Mouse (Mus musculus): Measurements from ENCODE around the gene Kidins220. TPM values are rescaled to one million over a fixed set of nuclear protein-coding genes. Genes with fewer than 3 reads are reported as not detected.
A peak's percentile ranks its signal among the peaks of the same experiment; 100 is the strongest.

Gene Kidins220
- polyA plus RNA-seq, 1 experiment from 2014 or later = 41.5 TPM

DNA sequence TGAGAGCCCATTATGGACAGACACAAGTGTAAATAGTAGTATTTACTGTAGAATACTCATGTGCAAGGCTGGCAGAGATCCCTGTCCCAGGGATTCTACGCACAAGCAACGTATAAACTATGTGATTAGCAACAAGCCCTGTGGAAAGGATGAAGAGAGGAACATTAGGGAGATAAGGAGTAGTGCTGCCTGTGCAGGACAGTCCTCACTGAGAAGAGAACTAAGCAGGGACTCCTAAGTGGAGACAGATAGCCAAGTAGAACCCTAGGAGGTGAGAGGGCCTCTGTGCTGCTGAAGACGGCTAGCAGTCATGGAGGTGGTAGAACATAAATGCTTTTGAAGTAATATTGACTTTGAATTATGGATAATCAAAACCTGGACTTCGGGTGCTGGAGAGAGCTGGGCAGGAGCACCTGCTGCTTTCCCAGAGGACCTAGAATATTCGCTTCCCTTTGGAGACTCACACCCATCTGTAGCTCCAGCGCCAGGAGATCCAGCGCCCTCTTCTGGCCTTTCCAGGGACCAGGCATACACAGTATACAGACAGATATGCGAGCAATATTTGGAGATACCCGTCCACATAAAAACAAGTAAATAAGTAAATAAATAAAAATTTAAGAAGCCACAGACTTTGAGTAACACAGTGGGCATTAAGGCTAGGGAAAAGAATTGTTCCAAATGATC is 50.3 kb downstream of the Kidins220 start:
- no peaks in the 10 kb centered on the region for H3K4me1 ChIP-seq (ENCODE audit: control insufficient read depth, insufficient read depth, low read length)
- H3K9me3 ChIP-seq (ENCODE audit: control insufficient read depth, low read depth, low read length) = no peaks in the 10 kb centered on the region
- WGBS = 66% methylated on average over 9 of the region's 9 CpGs
- peaks cover 4% of the 10 kb centered on the region; the same call in 1 of the 2 replicates for H3K36me3 ChIP-seq (ENCODE audit: control insufficient read depth, insufficient read depth, low read length)
- no peak overlapping the region for H3K4me2 ChIP-seq (replicated peaks; ENCODE audit: low read depth, low read length)
- H3K27me3 ChIP-seq (ENCODE audit: control insufficient read depth, insufficient read depth, low read length) = no peaks in the 10 kb centered on the region
- no peak for ATAC-seq (ENCODE audit: insufficient number of reproducible peaks, insufficient read depth, low FRiP score, low read depth)
- H3K9ac ChIP-seq (replicated peaks; ENCODE audit: low read depth, low read length) = no peak overlapping the region
- no peak overlapping the region for H3K4me3 ChIP-seq (ENCODE audit: low read depth, low read length)
- H3K27ac ChIP-seq (ENCODE audit: low read length) = no peak overlapping the region

DNA sequence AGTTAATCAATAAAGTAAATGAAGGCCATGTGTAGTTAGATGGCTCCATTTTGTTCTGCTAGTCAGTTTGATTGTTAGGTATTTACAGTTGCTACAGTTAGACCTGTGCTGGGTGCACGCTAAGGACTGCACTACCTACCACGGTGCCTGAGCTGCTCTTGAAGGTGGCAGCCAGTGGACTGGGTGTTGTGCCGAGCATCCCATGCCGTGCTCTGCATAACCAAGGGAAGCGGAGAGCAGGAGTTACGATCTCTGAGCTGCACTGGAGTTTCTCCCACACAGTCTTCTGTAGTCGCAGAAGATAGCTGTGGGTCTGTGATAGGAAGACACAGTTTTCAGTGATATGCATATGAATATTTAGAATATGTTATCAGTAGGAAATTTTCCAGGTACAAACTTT is 51.6 kb downstream of the Kidins220 start:
- Histone ChIP-seq H3K9me3 (ENCODE audit: control insufficient read depth, low read depth, low read length) (no peaks in the 10 kb centered on the region), H3K4me2 (replicated peaks; ENCODE audit: low read depth, low read length) (no peak overlapping the region), H3K27me3 (ENCODE audit: control insufficient read depth, insufficient read depth, low read length) (no peaks in the 10 kb centered on the region), H3K4me3 (ENCODE audit: low read depth, low read length) (no peak overlapping the region), H3K9ac (replicated peaks; ENCODE audit: low read depth, low read length) (no peak overlapping the region), H3K4me1 (ENCODE audit: control insufficient read depth, insufficient read depth, low read length) (no peaks in the 10 kb centered on the region), H3K36me3 (ENCODE audit: control insufficient read depth, insufficient read depth, low read length) (no peaks in the 10 kb centered on the region; the same call in 1 of the 2 replicates), H3K27ac (ENCODE audit: low read length) (no peak overlapping the region)
- ATAC-seq (ENCODE audit: insufficient number of reproducible peaks, insufficient read depth, low FRiP score, low read depth) = no peak
- 89% methylated on average over 7 of the region's 7 CpGs for WGBS

GRCm38 (mm10) chr12:25027416-25027815 is 52.7 kb downstream of the Kidins220 start:
- 16% methylated on average over 2 of the region's 2 CpGs for WGBS
- 0 out of 2 replicates have a peak, but pooled peaks have one; percentile 23 for ATAC-seq (ENCODE audit: insufficient number of reproducible peaks, insufficient read depth, low FRiP score, low read depth)
- Histone ChIP-seq H3K4me3 (ENCODE audit: low read depth, low read length) (no peak overlapping the region), H3K9ac (replicated peaks; ENCODE audit: low read depth, low read length) (no peak overlapping the region), H3K9me3 (ENCODE audit: control insufficient read depth, low read depth, low read length) (no peaks in the 10 kb centered on the region), H3K27ac (ENCODE audit: low read length) (no peak overlapping the region), H3K27me3 (ENCODE audit: control insufficient read depth, insufficient read depth, low read length) (no peaks in the 10 kb centered on the region), H3K36me3 (ENCODE audit: control insufficient read depth, insufficient read depth, low read length) (no peaks in the 10 kb centered on the region; the same call in 1 of the 2 replicates), H3K4me1 (ENCODE audit: control insufficient read depth, insufficient read depth, low read length) (no peaks in the 10 kb centered on the region), H3K4me2 (replicated peaks; ENCODE audit: low read depth, low read length) (no peak overlapping the region)

DNA sequence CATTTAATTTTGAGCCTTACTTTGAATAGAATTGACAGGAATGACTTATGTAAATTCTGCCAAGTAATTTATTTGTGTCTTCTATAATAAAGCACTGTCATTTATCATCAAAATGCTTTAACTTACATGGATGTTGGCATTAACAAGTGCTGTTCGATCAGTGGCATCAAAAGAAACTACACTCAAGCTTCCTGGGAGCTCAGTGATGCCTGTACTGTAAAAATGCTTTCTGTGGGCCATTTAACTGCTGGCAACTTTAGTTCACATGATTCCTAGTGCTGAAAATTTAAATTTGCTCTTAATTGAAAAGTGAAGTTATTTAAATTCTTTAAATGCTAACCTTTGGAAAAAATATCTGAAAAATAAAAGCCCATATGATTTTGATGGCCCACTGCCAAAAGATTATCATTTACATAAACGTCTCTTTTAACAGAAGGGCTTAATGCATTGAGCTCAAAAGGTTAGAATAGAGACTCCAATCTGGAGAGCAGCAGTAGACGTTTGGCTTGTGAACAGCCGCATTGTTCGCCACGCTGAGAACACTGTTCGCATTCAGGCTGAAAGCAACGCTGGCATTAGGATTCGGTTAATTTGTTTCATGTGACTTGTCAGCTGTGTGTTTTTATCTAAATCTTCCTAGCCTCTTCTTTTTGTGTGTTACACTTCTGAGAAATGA is 59.1 kb downstream of the Kidins220 start:
- no peak overlapping the region for H3K4me2 ChIP-seq (replicated peaks; ENCODE audit: low read depth, low read length)
- H3K9me3 ChIP-seq (ENCODE audit: control insufficient read depth, low read depth, low read length) = no peaks in the 10 kb centered on the region
- no peak for ATAC-seq (ENCODE audit: insufficient number of reproducible peaks, insufficient read depth, low FRiP score, low read depth)
- H3K4me3 ChIP-seq (ENCODE audit: low read depth, low read length) = no peak overlapping the region
- H3K27me3 ChIP-seq (ENCODE audit: control insufficient read depth, insufficient read depth, low read length) = no peaks in the 10 kb centered on the region
- no peak overlapping the region for H3K9ac ChIP-seq (replicated peaks; ENCODE audit: low read depth, low read length)
- H3K4me1 ChIP-seq (ENCODE audit: control insufficient read depth, insufficient read depth, low read length) = peaks cover 5% of the 10 kb centered on the region; the same call in 1 of the 2 replicates
- peaks cover 10% of the 10 kb centered on the region for H3K36me3 ChIP-seq (ENCODE audit: control insufficient read depth, insufficient read depth, low read length)
- WGBS = 25% methylated on average over 9 of the region's 9 CpGs
- peak overlapping the region; percentile 66; the same call in 1 of the 2 replicates for H3K27ac ChIP-seq (ENCODE audit: low read length)

DNA sequence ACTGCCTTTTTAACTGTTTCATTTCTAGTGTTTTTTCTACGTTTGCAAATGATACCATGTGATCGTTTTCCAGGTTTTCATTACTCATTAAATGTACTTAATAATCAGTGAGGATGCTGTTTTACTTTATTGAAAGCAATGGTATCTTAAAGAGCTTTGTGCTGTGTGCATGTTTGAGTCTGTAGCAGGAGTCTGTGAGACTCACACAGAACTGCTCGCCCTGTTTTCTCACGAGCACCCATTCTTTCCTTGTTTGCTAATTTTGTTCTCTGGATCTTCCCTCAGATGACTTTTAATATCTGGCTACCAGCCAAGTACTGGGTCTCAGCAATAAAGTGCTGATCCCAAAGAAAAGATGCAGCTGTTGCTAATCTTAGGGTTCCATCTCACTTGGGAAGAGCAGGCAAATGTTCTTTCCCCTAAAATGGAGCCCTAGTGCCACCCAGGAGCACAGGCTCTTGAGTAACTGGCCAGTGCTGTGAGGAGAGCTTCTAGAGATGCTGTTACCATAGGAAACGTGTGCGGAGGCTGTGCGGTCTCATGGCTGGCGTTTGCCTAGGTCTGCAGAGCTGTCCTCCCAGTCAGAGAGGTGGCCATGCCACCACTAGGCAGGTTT is 59.7 kb downstream of the Kidins220 start:
- no peaks in the 10 kb centered on the region for H3K9me3 ChIP-seq (ENCODE audit: control insufficient read depth, low read depth, low read length)
- peaks cover 5% of the 10 kb centered on the region; the same call in 1 of the 2 replicates for H3K4me1 ChIP-seq (ENCODE audit: control insufficient read depth, insufficient read depth, low read length)
- peak overlapping the region; percentile 66; the same call in 1 of the 2 replicates for H3K27ac ChIP-seq (ENCODE audit: low read length)
- no peak for ATAC-seq (ENCODE audit: insufficient number of reproducible peaks, insufficient read depth, low FRiP score, low read depth)
- no peaks in the 10 kb centered on the region for H3K27me3 ChIP-seq (ENCODE audit: control insufficient read depth, insufficient read depth, low read length)
- WGBS = 52% methylated on average over 8 of the region's 8 CpGs
- no peak overlapping the region for H3K4me3 ChIP-seq (ENCODE audit: low read depth, low read length)
- H3K9ac ChIP-seq (replicated peaks; ENCODE audit: low read depth, low read length) = no peak overlapping the region
- peaks cover 10% of the 10 kb centered on the region for H3K36me3 ChIP-seq (ENCODE audit: control insufficient read depth, insufficient read depth, low read length)
- no peak overlapping the region for H3K4me2 ChIP-seq (replicated peaks; ENCODE audit: low read depth, low read length)

- Histone ChIP-seq H3K4me1 (ENCODE audit: control insufficient read depth, insufficient read depth, low read length) (peaks cover 5% of the 10 kb centered on the region; the same call in 1 of the 2 replicates), H3K27ac (ENCODE audit: low read length) (no peak overlapping the region), H3K9ac (replicated peaks; ENCODE audit: low read depth, low read length) (no peak overlapping the region), H3K9me3 (ENCODE audit: control insufficient read depth, low read depth, low read length) (no peaks in the 10 kb centered on the region), H3K4me2 (replicated peaks; ENCODE audit: low read depth, low read length) (no peak overlapping the region), H3K4me3 (ENCODE audit: low read depth, low read length) (no peak overlapping the region), H3K36me3 (ENCODE audit: control insufficient read depth, insufficient read depth, low read length) (peaks cover 10% of the 10 kb centered on the region), H3K27me3 (ENCODE audit: control insufficient read depth, insufficient read depth, low read length) (no peaks in the 10 kb centered on the region)
- WGBS = 90% methylated on average over 3 of the region's 3 CpGs
- no peak for ATAC-seq (ENCODE audit: insufficient number of reproducible peaks, insufficient read depth, low FRiP score, low read depth)
Observed at GRCm38 (mm10) chr12:25036024-25036423, 61.3 kb downstream of the Kidins220 start.

DNA sequence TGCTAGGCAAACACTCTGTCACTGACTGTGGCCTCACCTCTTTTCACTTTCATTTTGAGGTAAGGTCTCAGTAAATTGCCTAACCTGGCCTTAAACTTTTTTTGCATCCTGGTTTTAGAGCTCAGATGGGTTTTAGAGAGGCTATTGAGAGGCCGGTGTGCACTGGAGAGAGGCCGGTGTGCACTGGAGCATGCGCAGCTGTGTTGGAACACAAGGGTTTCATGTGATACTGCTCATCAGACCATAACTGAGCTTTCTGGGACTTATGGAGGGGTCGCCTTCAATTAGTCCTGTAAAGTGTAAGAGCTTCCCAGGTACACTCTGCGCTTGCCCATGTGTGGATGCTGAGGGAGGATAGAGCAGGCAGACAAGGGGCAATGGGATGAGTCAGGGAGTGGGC is 62.5 kb downstream of the Kidins220 start:
- H3K4me1 ChIP-seq (ENCODE audit: control insufficient read depth, insufficient read depth, low read length) = peaks cover 5% of the 10 kb centered on the region; the same call in 1 of the 2 replicates
- H3K9ac ChIP-seq (replicated peaks; ENCODE audit: low read depth, low read length) = no peak overlapping the region
- peaks cover 12% of the 10 kb centered on the region for H3K36me3 ChIP-seq (ENCODE audit: control insufficient read depth, insufficient read depth, low read length)
- no peak for ATAC-seq (ENCODE audit: insufficient number of reproducible peaks, insufficient read depth, low FRiP score, low read depth)
- no peak overlapping the region for H3K4me3 ChIP-seq (ENCODE audit: low read depth, low read length)
- WGBS = 94% methylated on average over 5 of the region's 5 CpGs
- no peak overlapping the region for H3K4me2 ChIP-seq (replicated peaks; ENCODE audit: low read depth, low read length)
- H3K27me3 ChIP-seq (ENCODE audit: control insufficient read depth, insufficient read depth, low read length) = no peaks in the 10 kb centered on the region
- no peak overlapping the region for H3K27ac ChIP-seq (ENCODE audit: low read length)
- H3K9me3 ChIP-seq (ENCODE audit: control insufficient read depth, low read depth, low read length) = no peaks in the 10 kb centered on the region

DNA sequence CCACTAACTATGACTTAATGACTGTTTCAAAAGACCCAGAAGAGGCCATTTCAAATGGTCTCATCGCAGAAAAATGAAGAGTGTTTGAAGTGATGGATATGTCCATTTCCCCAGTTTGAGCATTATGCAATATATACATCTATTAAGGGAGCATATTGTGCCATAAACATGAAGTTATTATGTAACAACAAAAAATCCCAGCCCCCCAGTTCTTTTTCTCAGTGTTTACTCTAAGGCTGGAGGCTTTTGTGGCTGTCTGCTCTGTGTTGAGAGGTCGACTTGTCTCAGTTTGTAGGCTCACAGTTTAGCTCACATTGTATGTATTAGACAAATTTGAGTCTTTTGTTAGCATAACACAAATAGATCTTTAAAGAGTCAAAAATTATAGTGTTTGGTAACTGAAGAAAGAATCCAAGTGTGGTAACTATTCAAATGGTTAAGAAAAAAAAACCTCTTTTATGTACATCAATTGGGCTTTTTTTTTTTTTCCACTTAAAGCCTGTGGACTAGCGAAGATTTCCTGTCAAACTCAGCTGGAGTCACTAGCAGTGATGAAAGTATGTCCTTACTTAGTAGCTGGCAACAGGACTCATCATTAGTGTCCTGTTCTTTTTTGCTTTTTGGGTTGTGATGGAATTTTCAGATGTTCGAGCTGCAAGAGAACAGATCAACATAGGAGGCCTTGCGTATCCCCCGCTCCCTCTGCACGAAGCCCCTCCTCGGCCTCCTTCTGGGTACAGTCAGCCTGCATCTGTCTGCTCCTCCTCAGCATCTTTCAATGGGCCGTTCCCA is 63.2 kb downstream of the Kidins220 start:
- Histone ChIP-seq H3K27me3 (ENCODE audit: control insufficient read depth, insufficient read depth, low read length) (no peaks in the 10 kb centered on the region), H3K4me1 (ENCODE audit: control insufficient read depth, insufficient read depth, low read length) (peaks cover 5% of the 10 kb centered on the region; the same call in 1 of the 2 replicates), H3K27ac (ENCODE audit: low read length) (no peak overlapping the region), H3K4me3 (ENCODE audit: low read depth, low read length) (no peak overlapping the region), H3K36me3 (ENCODE audit: control insufficient read depth, insufficient read depth, low read length) (peaks cover 12% of the 10 kb centered on the region), H3K9ac (replicated peaks; ENCODE audit: low read depth, low read length) (no peak overlapping the region), H3K4me2 (replicated peaks; ENCODE audit: low read depth, low read length) (no peak overlapping the region), H3K9me3 (ENCODE audit: control insufficient read depth, low read depth, low read length) (no peaks in the 10 kb centered on the region)
- 77% methylated on average over 9 of the region's 9 CpGs for WGBS
- no peak for ATAC-seq (ENCODE audit: insufficient number of reproducible peaks, insufficient read depth, low FRiP score, low read depth)
